Mouse (Mus musculus): ENCODE measurements at regions not wholly inside any gene's neighbourhood (a gene's known extent, or its start where the extent isn't known, plus 50 kb on each side); places are given as distances from the start of the nearest gene placed in this dataset.

DNA sequence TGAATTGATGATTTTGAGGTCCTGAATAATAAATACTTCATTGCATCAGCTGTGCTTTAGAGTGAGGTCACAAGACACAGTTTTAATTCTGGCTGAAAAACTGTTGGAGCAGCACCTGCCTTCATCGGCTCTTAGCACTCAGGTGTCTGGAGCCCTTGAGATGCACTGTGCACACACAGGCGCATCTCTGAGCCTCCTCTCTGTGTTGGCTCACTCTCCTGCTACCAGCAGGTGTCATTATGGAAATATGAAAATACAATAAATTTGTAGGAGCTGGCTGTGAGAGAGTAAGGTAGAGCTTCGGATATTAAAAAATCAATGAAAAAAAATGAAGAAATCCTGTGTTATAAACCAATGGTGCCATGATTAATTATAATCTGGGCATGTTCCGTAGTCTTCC is 114.0 kb downstream of the Kcnrg start:
- TF ChIP-seq POLR2A (IDR thresholded peaks at IDR 0.05; ENCODE audit: control insufficient read depth, extremely low read depth, insufficient read depth, low read length, poor library complexity) (no peak), CTCF (IDR thresholded peaks at IDR 0.05; ENCODE audit: borderline replicate concordance, control insufficient read depth, extremely low read depth, insufficient read depth, low read length, poor library complexity) (no peak)
- DNase-seq: no peak
- H3K4me1 ChIP-seq (replicated peaks; ENCODE audit: control insufficient read depth, insufficient read depth, low read length): no peaks in the 10 kb centered on the region
- WGBS: 95% methylated on average over 4 of the region's 4 CpGs
- H3K4me3 ChIP-seq (ENCODE audit: control insufficient read depth, insufficient read depth, low read length): no peak overlapping the region
- H3K27ac ChIP-seq (ENCODE audit: control insufficient read depth, insufficient read depth, low read length): no peak overlapping the region
- no peaks in the 10 kb centered on the region for H3K27me3 ChIP-seq (ENCODE audit: control insufficient read depth, insufficient read depth, low read length)
- H3K36me3 ChIP-seq (ENCODE audit: control insufficient read depth, insufficient read depth, low read length): no peaks in the 10 kb centered on the region

DNA sequence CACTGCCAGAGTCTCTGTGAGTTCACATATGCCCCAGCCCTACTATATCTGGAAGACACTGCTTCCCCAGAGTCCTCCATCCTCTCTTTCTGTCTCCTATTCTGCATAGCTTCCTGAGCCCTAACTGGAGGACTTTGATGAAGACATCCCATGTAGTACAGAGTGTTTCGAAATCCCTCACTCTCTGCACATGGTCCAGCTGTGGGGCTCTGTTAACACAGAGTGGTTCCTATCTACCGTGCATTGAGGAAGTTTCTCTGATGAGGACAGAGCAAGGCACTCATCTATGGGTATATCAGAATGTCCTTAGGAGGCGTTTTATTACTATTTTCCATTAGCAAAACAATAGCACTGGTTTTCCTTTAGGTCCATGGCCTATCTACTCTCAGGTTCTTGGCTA is 117.7 kb downstream of the Kcnrg start:
- H3K27ac ChIP-seq (ENCODE audit: control insufficient read depth, insufficient read depth, low read length): no peak overlapping the region
- TF ChIP-seq CTCF (IDR thresholded peaks at IDR 0.05; ENCODE audit: borderline replicate concordance, control insufficient read depth, extremely low read depth, insufficient read depth, low read length, poor library complexity): no peak
- no peaks in the 10 kb centered on the region for H3K4me1 ChIP-seq (replicated peaks; ENCODE audit: control insufficient read depth, insufficient read depth, low read length)
- 81% methylated on average over 3 of the region's 3 CpGs for WGBS
- no peaks in the 10 kb centered on the region for H3K27me3 ChIP-seq (ENCODE audit: control insufficient read depth, insufficient read depth, low read length)
- DNase-seq: no peak
- no peak overlapping the region for H3K4me3 ChIP-seq (ENCODE audit: control insufficient read depth, insufficient read depth, low read length)
- no peaks in the 10 kb centered on the region for H3K36me3 ChIP-seq (ENCODE audit: control insufficient read depth, insufficient read depth, low read length)

GRCm38 (mm10) chr14:61728562-61728961 is 121.3 kb downstream of the Kcnrg start:
- no peak overlapping the region for H3K4me3 ChIP-seq (ENCODE audit: control insufficient read depth, insufficient read depth, low read length)
- no peaks in the 10 kb centered on the region for H3K4me1 ChIP-seq (replicated peaks; ENCODE audit: control insufficient read depth, insufficient read depth, low read length)
- DNase-seq: no peak
- no peak overlapping the region for H3K27ac ChIP-seq (ENCODE audit: control insufficient read depth, insufficient read depth, low read length)
- no peaks in the 10 kb centered on the region for H3K36me3 ChIP-seq (ENCODE audit: control insufficient read depth, insufficient read depth, low read length)
- TF ChIP-seq POLR2A (IDR thresholded peaks at IDR 0.05; ENCODE audit: control insufficient read depth, extremely low read depth, insufficient read depth, low read length, poor library complexity): no peak
- no peak for TF ChIP-seq CTCF (IDR thresholded peaks at IDR 0.05; ENCODE audit: borderline replicate concordance, control insufficient read depth, extremely low read depth, insufficient read depth, low read length, poor library complexity)
- 47% methylated on average over 5 of the region's 5 CpGs for WGBS
- no peaks in the 10 kb centered on the region for H3K27me3 ChIP-seq (ENCODE audit: control insufficient read depth, insufficient read depth, low read length)

GRCm38 (mm10) chr14:61735541-61735940 is 128.3 kb downstream of the Kcnrg start:
- no peak for DNase-seq
- Histone ChIP-seq H3K4me1 (replicated peaks; ENCODE audit: control insufficient read depth, insufficient read depth, low read length) (peaks cover 8% of the 10 kb centered on the region), H3K27me3 (ENCODE audit: control insufficient read depth, insufficient read depth, low read length) (no peaks in the 10 kb centered on the region), H3K36me3 (ENCODE audit: control insufficient read depth, insufficient read depth, low read length) (no peaks in the 10 kb centered on the region), H3K27ac (ENCODE audit: control insufficient read depth, insufficient read depth, low read length) (no peak overlapping the region), H3K4me3 (ENCODE audit: control insufficient read depth, insufficient read depth, low read length) (no peak overlapping the region)
- TF ChIP-seq POLR2A (IDR thresholded peaks at IDR 0.05; ENCODE audit: control insufficient read depth, extremely low read depth, insufficient read depth, low read length, poor library complexity): no peak
- no peak for TF ChIP-seq CTCF (IDR thresholded peaks at IDR 0.05; ENCODE audit: borderline replicate concordance, control insufficient read depth, extremely low read depth, insufficient read depth, low read length, poor library complexity)
- 92% methylated on average over 6 of the region's 6 CpGs for WGBS

GRCm38 (mm10) chr14:61736384-61737322 is 129.4 kb downstream of the Kcnrg start:
- H3K4me3 ChIP-seq (ENCODE audit: control insufficient read depth, insufficient read depth, low read length): no peak overlapping the region
- TF ChIP-seq POLR2A (IDR thresholded peaks at IDR 0.05; ENCODE audit: control insufficient read depth, extremely low read depth, insufficient read depth, low read length, poor library complexity) (no peak), CTCF (IDR thresholded peaks at IDR 0.05; ENCODE audit: borderline replicate concordance, control insufficient read depth, extremely low read depth, insufficient read depth, low read length, poor library complexity) (no peak)
- peak overlapping the region; percentile 64 for H3K27ac ChIP-seq (ENCODE audit: control insufficient read depth, insufficient read depth, low read length)
- H3K4me1 ChIP-seq (replicated peaks; ENCODE audit: control insufficient read depth, insufficient read depth, low read length): peaks cover 8% of the 10 kb centered on the region
- no peaks in the 10 kb centered on the region for H3K36me3 ChIP-seq (ENCODE audit: control insufficient read depth, insufficient read depth, low read length)
- DNase-seq: peak; percentile 48
- H3K27me3 ChIP-seq (ENCODE audit: control insufficient read depth, insufficient read depth, low read length): no peaks in the 10 kb centered on the region
- WGBS: 19% methylated on average over 16 of the region's 16 CpGs

DNA sequence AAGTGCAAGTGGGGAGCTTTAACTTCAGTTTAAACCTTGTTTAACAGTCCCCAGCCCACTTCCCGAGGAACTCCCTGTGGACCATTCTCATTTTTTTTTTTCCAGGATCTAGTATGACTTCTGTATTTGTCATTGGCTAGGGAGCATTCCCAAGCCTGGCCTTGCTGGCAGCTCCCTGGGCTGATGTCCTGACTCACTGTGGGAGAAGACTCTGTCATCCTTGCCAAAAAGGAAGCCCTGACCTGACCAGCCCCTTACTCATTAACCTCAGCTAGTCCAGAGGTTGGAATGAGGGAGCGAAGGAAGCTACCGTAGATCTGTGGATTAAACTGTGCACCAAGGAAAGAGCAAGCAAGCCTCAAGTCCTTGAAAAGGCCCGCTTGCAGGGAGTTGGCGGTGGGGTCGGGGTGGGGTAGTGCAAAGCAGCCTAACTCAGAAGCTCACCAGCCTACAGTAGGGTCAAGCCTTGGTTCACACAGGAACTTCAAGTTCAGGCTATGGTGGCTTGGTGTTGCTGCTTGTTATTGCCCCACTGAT is 130.3 kb downstream of the Kcnrg start:
- Histone ChIP-seq H3K36me3 (ENCODE audit: control insufficient read depth, insufficient read depth, low read length) (no peaks in the 10 kb centered on the region), H3K27ac (ENCODE audit: control insufficient read depth, insufficient read depth, low read length) (peak overlapping the region; percentile 30), H3K4me3 (ENCODE audit: control insufficient read depth, insufficient read depth, low read length) (no peak overlapping the region), H3K4me1 (replicated peaks; ENCODE audit: control insufficient read depth, insufficient read depth, low read length) (peaks cover 8% of the 10 kb centered on the region), H3K27me3 (ENCODE audit: control insufficient read depth, insufficient read depth, low read length) (no peaks in the 10 kb centered on the region)
- 77% methylated on average over 6 of the region's 6 CpGs for WGBS
- TF ChIP-seq CTCF (IDR thresholded peaks at IDR 0.05; ENCODE audit: borderline replicate concordance, control insufficient read depth, extremely low read depth, insufficient read depth, low read length, poor library complexity) (no peak), POLR2A (IDR thresholded peaks at IDR 0.05; ENCODE audit: control insufficient read depth, extremely low read depth, insufficient read depth, low read length, poor library complexity) (no peak)
- no peak for DNase-seq

All from thymus, adult 2 months (tissue).